Mouse (Mus musculus) heart, postnatal 25 days (tissue): ENCODE measurements around the gene Ptcra. TPM values are rescaled to one million over a fixed set of nuclear protein-coding genes. Genes with fewer than 3 reads are reported as not detected.
A peak's percentile ranks its signal among the peaks of the same experiment; 100 is the strongest.

Source experiments
- DNase-seq: peaks from one replicate; pipeline ENCODE4 v3.0.0; 2022; ENCODE audit warnings: low spot score
- intact Hi-C: fragments of 180-260 bp; cut with DNase I; formaldehyde crosslinking; loops from one replicate; pipeline ENCODE4 v1.15.1; 2025
- total RNA-seq, 2 experiments: library from RNA; stranded (reverse); gene quantifications; 2 replicates each; pipeline ENCODE4 v1.2.3; 2021

Gene Ptcra
- total RNA-seq, 2 experiments from 2014 or later: not detected

- intact Hi-C loops: no loop called here
- DNase-seq: no peak
Measured at GRCm38 (mm10) chr17:46728021-46728420, 35.5 kb downstream of the Ptcra start.

DNA sequence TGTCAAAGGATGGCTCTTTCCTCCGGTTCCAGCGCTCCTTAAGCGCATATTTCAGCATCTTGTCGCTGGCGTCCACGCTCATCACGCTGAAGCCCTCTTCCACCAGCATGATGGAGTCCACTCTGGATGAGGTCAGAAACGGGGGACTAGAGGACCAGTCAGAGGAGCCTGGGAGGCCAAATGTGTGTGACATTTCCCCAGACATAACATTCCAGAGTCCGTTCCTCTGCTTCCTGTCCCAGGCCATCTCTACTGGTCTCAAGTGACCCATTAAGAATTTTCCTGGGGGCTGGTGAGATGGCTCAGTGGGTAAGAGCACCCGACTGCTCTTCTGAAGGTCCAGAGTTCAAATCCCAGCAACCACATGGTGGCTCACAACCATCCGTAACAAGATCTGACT lies 36.2 kb downstream of the Ptcra start:
- intact Hi-C loops: no loop called here
- no peak for DNase-seq

DNA sequence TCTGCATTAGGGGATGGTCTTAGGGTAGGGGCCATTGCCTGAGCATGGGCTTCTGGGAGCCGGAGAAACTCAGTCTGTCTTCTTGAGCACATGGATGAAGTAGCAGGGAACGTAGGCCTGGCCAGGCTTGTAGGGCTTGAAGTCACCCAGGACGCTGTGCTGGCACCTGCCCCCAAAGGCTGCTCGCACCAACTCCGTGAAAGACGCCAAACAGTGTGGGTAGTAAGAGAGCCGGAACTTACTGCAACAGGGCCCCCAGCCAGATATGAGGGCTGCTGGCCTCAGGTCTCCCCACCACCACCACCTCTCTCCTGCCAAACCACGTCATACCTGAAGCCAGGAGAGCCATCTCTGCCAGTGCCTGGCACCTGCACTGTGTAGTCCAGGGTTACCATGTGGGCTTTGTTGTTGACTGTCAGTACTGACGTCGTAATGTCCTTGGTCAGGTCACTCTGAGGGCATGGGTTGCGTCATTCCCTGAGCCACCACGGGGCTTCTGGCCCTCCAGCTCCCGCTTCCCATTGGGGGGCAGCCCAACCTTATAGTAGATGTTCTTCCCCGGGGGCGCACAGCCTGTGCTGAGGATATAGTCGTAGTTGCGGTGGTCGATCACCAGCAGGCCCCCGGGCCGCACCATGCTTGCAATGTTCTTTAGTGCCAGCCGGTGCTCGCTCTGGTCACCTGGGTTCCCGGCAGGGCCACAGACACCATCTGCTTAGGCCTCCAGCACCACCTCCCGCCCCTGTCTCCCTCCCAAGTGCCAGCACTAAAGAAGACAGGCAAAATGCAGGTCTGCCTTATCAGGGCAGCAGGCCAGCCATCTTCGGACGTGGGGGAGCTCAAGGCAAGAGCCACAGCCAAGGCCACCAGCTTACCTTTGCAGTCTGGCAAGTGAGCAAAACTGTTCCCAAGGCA lies 37.5 kb downstream of the Ptcra start:
- no peak for DNase-seq
- intact Hi-C loops: no loop called here

GRCm38 (mm10) chr17:46725273-46725672 lies 38.2 kb downstream of the Ptcra start:
- DNase-seq: no peak

GRCm38 (mm10) chr17:46724477-46725084 lies 38.9 kb downstream of the Ptcra start:
- intact Hi-C loops: no loop called here
- DNase-seq: no peak

More at GRCm38 (mm10) chr17:46725273-46725672, 38.2 kb downstream of the Ptcra start:
- intact Hi-C loops: no loop called here

- intact Hi-C loops: no loop called here
- no peak for DNase-seq
Measured at GRCm38 (mm10) chr17:46721077-46721476, 42.4 kb downstream of the Ptcra start.

DNA sequence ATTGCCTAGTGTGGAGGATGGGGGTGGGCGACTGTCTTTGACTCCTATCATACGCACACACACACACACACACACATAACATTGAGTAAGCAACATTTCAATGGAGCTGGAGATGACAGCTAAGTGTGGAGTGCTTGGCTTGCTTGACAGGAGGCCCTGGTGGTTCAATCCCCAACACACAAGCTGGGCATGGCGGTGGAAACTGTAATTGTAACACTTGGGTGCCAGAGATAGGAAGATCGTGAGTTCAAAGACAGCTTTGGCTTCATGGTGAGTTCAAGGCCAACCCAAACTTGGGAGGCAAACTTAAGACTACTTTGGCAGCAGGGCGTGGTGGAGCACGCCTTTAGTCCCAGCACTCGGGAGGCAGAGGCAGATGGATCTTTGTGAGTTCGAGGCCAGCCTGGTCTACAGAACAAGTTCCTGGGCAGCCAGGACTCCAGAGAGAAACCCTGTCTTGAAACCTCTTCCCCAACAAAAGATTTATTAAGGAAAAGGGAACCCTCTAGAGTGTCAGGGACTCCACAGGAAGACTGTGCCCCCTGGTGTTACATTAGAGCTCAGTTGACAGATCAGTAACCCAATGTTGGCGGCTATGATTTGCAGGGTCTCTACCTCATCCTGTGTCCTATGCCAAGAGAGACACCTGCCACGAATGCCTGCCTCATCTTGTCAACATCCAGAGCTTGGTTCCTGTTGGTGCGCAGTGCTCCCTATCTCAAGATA lies 48.6 kb downstream of the Ptcra start:
- intact Hi-C loops: loop anchor here (2.0 to 5.0 kb wide), 2 partner anchors 34 to 188 kb away; partner anchors contain the start of gene Klhdc3
- DNase-seq: no peak

DNA sequence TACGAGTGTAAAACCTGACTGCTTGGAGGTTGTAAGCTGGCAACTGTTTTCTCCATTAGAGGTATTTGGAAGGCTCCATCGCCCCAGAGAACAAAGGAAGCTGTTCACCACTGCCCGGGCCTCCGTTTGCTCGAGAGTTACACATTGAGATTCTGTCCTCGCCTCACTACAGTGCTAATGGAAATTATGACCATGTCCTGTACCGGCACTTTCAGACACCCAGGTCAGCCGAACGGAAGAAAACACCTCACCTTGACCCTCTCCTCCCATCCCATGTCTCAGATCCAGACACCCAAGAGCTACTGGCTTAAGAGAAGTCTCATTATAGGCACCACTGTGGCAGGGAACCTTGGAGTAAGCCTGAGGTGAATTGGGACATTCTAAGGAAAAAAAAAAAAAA lies 49.7 kb downstream of the Ptcra start:
- no peak for DNase-seq
- intact Hi-C loops: loop anchor here (2.0 to 5.0 kb wide), 3 partner anchors 33 to 187 kb away; partner anchors contain the start of genes Klc4, Klhdc3 and Mrpl2

DNA sequence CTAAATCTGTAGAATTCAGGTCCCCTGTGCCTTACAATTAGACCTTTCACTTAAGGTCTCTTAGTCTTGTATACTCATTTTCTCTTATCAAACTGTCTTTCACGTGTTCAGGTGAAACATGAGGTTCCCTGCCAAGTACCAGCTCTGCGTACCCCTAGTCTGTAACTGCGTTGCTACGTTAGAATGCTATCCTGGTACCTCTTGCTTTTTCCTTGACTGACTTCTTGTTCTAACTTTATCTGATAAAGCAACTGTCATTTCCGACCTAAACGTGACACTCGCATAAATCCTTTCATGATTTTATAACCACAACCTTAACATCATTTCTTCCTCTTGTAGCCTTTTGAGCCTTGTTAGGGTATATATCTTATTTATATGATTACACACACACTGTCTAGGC lies 51.1 kb downstream of the Ptcra start:
- intact Hi-C loops: loop anchor here (2.0 to 5.0 kb wide), 2 partner anchors 66 to 185 kb away; partner anchors contain the start of genes Klc4 and Mrpl2
- DNase-seq: no peak

DNA sequence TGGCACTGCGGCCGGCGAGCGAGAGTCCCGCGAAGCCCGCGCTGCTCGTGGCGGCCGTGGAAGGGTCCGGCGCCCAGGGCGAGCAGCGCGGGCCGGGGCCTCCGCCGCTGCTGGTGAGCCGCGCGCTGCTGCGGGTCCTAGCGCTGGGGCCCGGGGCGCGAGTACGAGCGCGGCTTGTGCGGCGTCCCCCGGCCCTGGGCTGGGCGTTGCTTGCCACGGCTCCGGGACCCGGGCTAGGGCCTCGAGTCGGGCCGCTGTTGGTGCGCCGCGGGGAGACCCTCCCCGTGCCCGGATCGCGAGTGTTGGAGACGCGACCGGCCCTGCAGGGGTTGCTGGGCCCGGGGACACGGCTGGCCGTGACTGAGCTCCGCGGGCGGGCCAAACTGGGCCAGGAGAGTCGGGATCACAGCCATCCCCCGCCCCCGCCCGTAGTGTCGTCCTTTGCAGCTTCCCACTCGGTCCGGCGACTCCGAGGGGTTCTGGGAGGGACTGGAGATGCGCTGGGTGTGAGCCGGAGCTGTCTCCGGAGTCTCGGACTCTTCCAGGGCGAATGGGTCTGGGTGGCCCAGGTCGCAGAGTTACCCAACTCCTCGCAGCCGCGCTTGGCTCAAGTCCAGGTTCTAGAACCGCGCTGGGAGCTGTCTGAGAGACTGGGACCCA lies 51.8 kb downstream of the Ptcra start:
- intact Hi-C loops: loop anchor here (2.0 to 5.0 kb wide), 2 partner anchors 65 to 184 kb away; partner anchors contain the start of genes Klc4 and Mrpl2
- DNase-seq: no peak

DNA sequence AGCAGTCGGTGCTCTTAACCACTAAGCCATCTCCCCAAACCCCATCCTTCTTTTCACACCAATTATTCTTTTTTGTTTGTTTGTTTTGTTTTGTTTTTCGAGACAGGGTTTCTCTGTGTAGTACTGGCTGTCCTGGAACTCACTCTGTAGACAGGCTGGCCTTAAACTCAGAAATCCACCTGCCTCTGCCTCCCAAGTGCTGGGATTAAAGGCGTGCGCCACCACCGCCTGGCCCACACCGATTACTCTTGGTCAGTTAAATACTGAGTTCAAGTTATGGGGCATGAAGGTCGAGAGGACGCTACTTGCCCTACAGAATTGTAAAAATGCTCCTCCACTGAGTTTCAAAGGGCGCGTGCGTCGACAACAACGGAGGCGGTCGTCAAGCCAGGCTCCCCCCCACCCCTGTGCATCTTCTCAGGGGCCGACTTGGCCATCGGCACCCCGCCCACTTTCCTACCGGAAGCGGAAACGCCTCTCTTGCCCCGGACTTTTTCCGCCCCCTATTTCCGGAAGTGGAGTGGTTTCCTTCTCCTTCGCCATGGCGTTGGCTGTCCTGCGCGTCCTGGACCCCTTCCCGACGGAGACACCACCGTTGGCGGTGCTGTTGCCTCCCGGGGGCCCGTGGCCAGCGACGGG lies 52.4 kb downstream of the Ptcra start, which contains the start of gene Pex6:
TSS of gene Pex6 (plus strand) at position 505 of the 639 bp plus-strand sequence.
- peak; percentile 89 for DNase-seq
- intact Hi-C loops: loop anchor here (5.0 kb wide), 1 partner anchor 184 kb away; no protein-coding TSS in a partner anchor

DNA sequence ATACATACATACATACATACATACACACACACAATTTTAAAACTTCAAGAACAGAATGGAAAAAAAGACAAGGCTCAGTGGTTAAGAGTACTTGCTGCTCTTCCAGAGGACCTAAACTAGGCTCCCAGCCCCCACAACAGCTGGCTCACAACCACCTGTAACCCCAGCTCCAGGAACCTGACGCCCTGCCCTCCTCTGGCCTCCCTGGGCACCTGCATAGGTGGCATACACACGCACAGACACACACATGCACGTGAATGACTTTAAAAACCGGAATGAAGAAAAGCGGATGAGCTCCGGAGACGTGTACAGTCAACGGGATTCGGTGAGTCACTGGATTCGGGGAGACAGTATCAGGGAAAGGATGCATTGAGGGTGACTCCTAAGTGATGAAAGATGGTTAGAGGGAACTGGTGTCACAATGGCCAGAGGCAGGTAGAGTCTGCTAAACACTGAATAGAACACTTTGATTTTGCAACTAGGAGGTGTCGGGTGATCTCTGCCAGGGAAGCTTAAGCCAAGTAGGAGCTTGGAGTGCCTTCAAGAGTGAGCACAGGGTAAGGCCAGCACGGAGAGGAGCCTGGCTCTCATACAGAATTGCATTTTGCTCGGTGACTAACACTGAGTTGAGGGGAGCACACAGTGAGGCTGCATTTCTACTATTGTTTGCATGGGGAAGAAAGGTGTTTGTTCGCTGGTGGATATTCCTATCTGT lies 57.0 kb downstream of the Ptcra start:
- DNase-seq: no peak
- intact Hi-C loops: loop anchor here (5.0 kb wide), 1 partner anchor 149 kb away; the partner anchor contains the start of gene Srf

Other genes starting within 250 kb of the Ptcra start
- gene Cul9, start 217.3 kb downstream of the Ptcra start, total RNA-seq: 10 to 100 TPM; 19.4 to 19.5 TPM
- 10 to 100 TPM; 98.7 to 99.3 TPM for gene Srf, start 207.5 kb downstream of the Ptcra start, total RNA-seq
- 1 to 10 TPM; 3.3 to 4.1 TPM for gene Ptk7, start 134.2 kb downstream of the Ptcra start, total RNA-seq
- 10 to 100 TPM; 26.3 to 27.1 TPM for gene Klc4, start 117.7 kb downstream of the Ptcra start, total RNA-seq
- gene Mrpl2, start 117.5 kb downstream of the Ptcra start, total RNA-seq: 100 to 1,000 TPM; 125 to 132 TPM
- gene Cul7, start 113.4 kb downstream of the Ptcra start, total RNA-seq: 10 to 100 TPM; 21.3 to 23.0 TPM
- 10 to 100 TPM in 1 of 2 experiments, 1 to 10 TPM in 1; 9.9 to 10.8 TPM for gene Rrp36, start 89.4 kb downstream of the Ptcra start, total RNA-seq
- 10 to 100 TPM; 48.6 to 53.8 TPM for gene Mea1, start 84.9 kb downstream of the Ptcra start, total RNA-seq
- 100 to 1,000 TPM in 1 of 2 experiments, 10 to 100 TPM in 1; 95.5 to 107 TPM for gene Klhdc3, start 82.8 kb downstream of the Ptcra start, total RNA-seq
- 10 to 100 TPM; 33.2 to 34.9 TPM for gene Ppp2r5d, start 58.6 kb downstream of the Ptcra start, total RNA-seq
- gene Pex6, start 52.2 kb downstream of the Ptcra start, total RNA-seq: 10 to 100 TPM; 29.9 to 32.2 TPM
- 1 to 10 TPM in 1 of 2 experiments, under 1 TPM in 1; 0.92 to 2.3 TPM for gene Gnmt, start 34.5 kb downstream of the Ptcra start, total RNA-seq
- gene Cnpy3, start 11.5 kb downstream of the Ptcra start, total RNA-seq: 10 to 100 TPM; 18.8 to 20.1 TPM
- 10 to 100 TPM; 26.1 to 28.2 TPM for gene 2310039H08Rik, start 8.9 kb upstream of the Ptcra start, total RNA-seq
- gene Rpl7l1, start 19.0 kb upstream of the Ptcra start, total RNA-seq: 10 to 100 TPM; 56.0 to 58.6 TPM
- 10 to 100 TPM; 15.0 to 16.7 TPM for gene Bicral, start 94.8 kb upstream of the Ptcra start, total RNA-seq
- gene Tbcc, start 127.0 kb upstream of the Ptcra start, total RNA-seq: 10 to 100 TPM; 15.5 to 17.7 TPM
- gene Prph2, start 146.7 kb upstream of the Ptcra start, total RNA-seq: not detected
- gene Ubr2, start 246.8 kb upstream of the Ptcra start, total RNA-seq: 10 to 100 TPM; 65.7 to 73.5 TPM